Mouse (Mus musculus): Measurements from ENCODE around the gene Vmn2r4.
"Not testable (repeated sequence)": the region's sequence is repeated elsewhere in the genome, so short reads cannot be mapped to it uniquely, and the experiment has no call there.

Vmn2r4 gene

DNA sequence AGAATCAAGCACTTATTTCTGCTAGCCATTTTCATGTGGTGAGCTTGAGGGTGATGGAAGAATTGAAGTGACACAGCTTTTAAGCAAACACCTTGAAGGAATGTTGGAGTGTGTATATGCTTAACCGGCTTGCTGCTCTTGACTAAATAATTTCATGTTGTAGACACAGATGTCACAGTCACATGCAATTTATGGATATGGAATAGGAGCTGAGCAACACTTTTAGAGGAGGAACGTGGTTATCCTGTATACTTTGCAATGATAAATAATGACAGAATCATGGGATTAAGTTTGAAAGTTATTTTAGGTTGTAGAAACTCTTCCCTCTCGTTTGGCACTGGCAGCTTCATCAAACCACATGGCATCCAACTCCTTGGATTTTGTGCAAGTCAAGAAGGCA is at the start of gene Vmn2r4:
TSS of gene Vmn2r4 (minus strand) at position 101 of the 400 bp plus-strand sequence.
- not testable (repeated sequence) for DNase-seq (ENCODE audit: low spot score)

DNA sequence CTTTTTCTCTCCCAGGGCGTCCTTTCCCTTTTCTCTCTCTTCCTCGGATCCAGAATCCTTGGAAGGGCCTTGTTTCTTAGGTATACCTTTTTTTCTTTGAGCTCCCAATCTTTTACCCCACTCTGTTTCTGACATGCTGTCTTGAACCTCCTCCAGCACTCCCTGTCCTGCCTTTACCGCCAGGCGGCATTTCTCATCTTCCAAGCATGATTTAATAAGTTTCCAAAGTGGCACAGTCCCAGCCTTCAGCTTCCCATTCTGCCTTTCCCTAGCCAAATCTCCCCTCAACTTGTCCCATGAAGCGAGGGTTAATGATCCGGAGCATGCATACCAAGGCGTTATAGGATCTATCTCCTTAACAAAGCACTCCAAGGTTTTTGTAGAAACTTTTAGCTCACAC is 19.1 kb upstream of the Vmn2r4 start:
- DNase-seq (ENCODE audit: low spot score): not testable (repeated sequence)

DNA sequence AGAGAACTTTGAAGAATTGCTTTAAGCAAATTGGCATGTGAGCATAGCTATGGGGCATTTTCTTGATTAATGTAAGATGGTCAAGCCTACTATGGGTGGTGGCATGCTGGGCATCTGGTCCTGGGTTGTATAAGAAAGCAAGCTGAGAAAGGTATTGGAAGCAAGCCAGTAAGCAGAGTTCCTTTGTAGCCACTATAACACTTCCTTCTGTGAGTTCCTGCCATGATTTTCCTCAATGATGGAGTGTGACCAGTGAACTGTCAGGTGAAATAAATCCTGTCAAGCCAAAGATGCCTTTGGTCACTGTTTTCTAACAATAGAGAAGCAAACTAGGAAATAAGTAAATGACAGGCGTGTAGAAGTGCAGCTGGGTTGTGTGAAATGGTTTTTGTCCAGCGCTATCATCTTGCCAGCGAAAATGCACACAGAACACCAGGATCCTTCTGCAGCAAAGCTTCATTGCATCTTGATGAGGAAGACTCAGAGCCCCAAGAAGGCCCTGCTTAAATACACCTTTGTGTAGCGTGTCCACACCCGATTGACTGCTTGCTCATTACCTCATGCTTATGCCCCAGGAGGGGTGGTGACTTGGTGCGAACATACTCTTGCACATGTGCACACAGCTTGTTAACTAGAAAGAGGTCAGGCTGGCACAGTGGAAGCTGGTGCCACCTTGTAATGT is 13.1 kb upstream of the Vmn2r4 start:
- not testable (repeated sequence) for DNase-seq (ENCODE audit: low spot score)

DNA sequence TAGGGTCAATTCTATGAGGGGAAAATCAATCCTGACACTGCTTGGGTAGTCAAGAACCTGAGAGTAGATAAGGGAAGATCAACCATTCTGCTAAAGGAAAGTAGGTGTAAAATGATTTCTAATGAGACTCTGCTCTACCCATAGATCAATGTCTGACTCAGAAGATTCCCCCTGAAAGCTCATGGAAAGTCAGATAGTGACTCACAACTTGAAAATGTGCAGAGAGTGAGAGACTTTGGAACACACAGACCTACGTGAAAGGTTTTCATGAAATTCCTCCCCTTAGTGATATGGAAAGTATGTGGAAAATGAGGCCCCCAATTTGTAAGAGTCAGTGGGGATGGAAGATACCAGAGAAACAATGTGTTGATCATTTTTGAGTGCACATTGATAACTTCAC is 7.0 kb upstream of the Vmn2r4 start:
- DNase-seq (ENCODE audit: low spot score): not testable (repeated sequence)

DNA sequence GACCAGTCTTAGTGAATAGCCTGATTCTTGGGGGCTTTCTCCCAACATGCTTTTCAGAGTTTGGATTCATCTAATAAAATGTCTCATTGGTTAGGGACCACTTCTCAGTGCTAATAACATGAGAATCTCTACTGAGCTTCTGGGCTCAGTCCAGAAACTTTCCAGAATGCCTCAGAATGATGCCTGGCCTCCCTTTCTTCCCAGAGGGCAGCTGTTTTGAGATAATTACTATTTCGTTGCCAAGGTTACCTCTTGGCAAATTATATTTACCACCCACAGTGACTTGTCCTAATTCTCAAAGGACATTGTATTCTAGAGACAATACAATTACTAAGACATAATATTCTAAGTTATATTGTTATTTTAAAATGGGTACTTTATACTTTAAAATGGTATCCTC is 2.3 kb upstream of the Vmn2r4 start:
- not testable (repeated sequence) for DNase-seq (ENCODE audit: low spot score)

DNA sequence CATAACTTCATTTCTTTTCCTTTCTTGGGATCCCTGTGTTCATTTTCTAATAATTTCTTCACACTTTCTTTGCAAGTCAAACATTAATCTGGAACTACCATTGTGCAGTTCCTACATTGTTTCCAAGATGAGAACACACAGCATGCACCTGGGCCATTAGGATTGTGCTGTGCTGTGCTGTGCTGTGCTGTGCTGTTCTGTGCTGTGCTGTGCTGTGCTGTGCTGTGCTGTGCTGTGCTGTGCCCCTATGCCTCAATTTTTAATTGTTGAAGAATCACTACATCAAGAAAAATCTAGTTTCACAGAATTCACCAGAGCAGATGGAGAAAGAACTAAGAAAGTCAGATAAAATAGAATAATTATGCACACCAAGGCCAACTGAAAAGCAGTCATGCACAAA is 915 bp downstream of the Vmn2r4 start:
- not testable (repeated sequence) for DNase-seq (ENCODE audit: low spot score)

DNA sequence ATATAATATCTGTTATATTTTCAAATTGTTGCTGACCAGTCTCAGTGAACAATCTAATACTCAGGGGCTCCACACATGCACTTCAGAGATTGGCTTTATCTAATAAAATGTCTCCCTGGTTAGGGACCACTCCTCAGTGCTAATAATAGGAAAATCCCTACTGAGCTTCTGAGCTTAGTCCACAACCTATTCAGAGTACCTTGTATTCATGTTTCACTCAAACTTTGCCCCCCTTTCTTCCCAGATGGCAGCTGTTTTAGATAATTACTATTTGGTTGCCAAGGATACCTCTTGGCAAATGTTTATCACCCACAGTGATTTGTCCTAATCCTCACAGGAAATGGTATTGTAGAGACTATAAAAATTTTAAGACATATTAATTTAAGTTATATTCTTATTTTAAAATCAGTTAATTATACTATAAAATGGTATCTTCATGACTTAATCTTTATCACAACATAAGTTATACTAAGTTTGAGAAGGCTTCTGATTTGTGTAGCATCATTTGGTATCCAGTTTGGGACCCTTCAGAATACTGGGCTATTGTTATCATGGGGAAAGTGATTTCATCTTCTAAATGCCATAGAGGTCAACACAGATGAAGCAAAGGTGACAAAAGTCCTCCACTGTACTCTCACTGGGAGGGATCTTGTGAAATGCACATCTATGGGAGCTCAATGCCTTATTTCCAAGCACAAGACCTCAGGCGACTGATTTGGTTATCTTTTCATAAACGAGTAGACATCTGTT is 55.7 kb downstream of the Vmn2r4 start:
- peak; percentile 6 for DNase-seq (ENCODE audit: low spot score)

Data from embryo, embryonic 10.5 days (tissue).